Mouse (Mus musculus): ENCODE results near the gene Cnbd2. TPM values are rescaled to one million over a fixed set of nuclear protein-coding genes. Genes with fewer than 3 reads are reported as not detected.
A peak's percentile ranks its signal among the peaks of the same experiment; 100 is the strongest.

Cnbd2 gene
- polyA plus RNA-seq, 1 experiment: 2.2 TPM

DNA sequence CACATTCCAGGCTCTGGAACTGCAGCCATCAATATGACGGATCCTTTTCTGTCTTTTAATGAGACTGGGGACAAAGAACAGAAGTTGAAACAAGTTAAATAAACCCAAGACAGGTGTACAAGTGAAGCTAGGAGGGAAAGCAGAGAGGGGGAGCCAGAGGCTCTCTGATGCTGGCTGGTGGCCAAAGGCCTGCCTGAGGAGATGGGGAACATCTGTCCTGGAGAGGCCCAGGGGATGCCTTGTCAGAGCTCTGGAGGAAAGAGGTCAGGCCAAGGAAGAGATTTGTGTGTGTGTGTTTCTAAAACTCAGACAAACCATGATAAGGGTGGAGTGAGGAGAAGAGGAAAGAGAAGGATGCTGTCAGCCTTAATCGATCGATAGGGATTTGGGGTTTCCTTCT, 14.4 kb upstream of the Cnbd2 start:
- no peaks in the 10 kb centered on the region for H3K27me3 ChIP-seq (ENCODE audit: control insufficient read depth, insufficient read depth, low read length)
- H3K4me3 ChIP-seq (ENCODE audit: extremely low read depth, insufficient read depth, insufficient read length): no peak overlapping the region
- peaks cover 29% of the 10 kb centered on the region for H3K4me1 ChIP-seq (ENCODE audit: control insufficient read depth, insufficient read depth, insufficient read length)
- no peak overlapping the region for H3K27ac ChIP-seq (ENCODE audit: insufficient read depth, low read length)
- TF ChIP-seq CTCF (IDR thresholded peaks at IDR 0.05; ENCODE audit: extremely low read depth, insufficient read depth, insufficient read length, insufficient replicate concordance): no peak
- no peak for TF ChIP-seq POLR2A (IDR thresholded peaks at IDR 0.05; ENCODE audit: low read depth, low read length)
- peaks cover 6% of the 10 kb centered on the region; the same call in 1 of the 2 replicates for H3K36me3 ChIP-seq (ENCODE audit: control insufficient read depth, insufficient read depth, low read length)
- WGBS: 79% methylated on average over 3 of the region's 3 CpGs
- DNase-seq (ENCODE audit: low read depth in 1 of 2, low spot score in 2 of 2): no peak

- Histone ChIP-seq H3K4me3 (ENCODE audit: extremely low read depth, insufficient read depth, insufficient read length) (no peak overlapping the region), H3K27ac (ENCODE audit: insufficient read depth, low read length) (peak overlapping the region; percentile 3; the same call in 1 of the 2 replicates), H3K36me3 (ENCODE audit: control insufficient read depth, insufficient read depth, low read length) (peaks cover 9% of the 10 kb centered on the region; the same call in 1 of the 2 replicates), H3K4me1 (ENCODE audit: control insufficient read depth, insufficient read depth, insufficient read length) (peaks cover 23% of the 10 kb centered on the region), H3K27me3 (ENCODE audit: control insufficient read depth, insufficient read depth, low read length) (no peaks in the 10 kb centered on the region)
- 75% methylated on average over 7 of the region's 7 CpGs for WGBS
- TF ChIP-seq CTCF (IDR thresholded peaks at IDR 0.05; ENCODE audit: extremely low read depth, insufficient read depth, insufficient read length, insufficient replicate concordance): no peak
- DNase-seq (ENCODE audit: low read depth in 1 of 2, low spot score in 2 of 2): no peak
These were observed 13.6 kb upstream of the Cnbd2 start for GRCm38 (mm10) chr2:156298458-156298857.

- no peak overlapping the region for H3K27ac ChIP-seq (ENCODE audit: insufficient read depth, low read length)
- TF ChIP-seq CTCF (IDR thresholded peaks at IDR 0.05; ENCODE audit: extremely low read depth, insufficient read depth, insufficient read length, insufficient replicate concordance): no peak
- TF ChIP-seq POLR2A (IDR thresholded peaks at IDR 0.05; ENCODE audit: low read depth, low read length): no peak
- H3K36me3 ChIP-seq (ENCODE audit: control insufficient read depth, insufficient read depth, low read length): peaks cover 16% of the 10 kb centered on the region
- no peaks in the 10 kb centered on the region for H3K27me3 ChIP-seq (ENCODE audit: control insufficient read depth, insufficient read depth, low read length)
- 84% methylated on average over 4 of the region's 4 CpGs for WGBS
- no peak for DNase-seq (ENCODE audit: low read depth in 1 of 2, low spot score in 2 of 2)
- no peaks in the 10 kb centered on the region; the same call in 1 of the 2 replicates for H3K4me1 ChIP-seq (ENCODE audit: control insufficient read depth, insufficient read depth, insufficient read length)
- no peak overlapping the region for H3K4me3 ChIP-seq (ENCODE audit: extremely low read depth, insufficient read depth, insufficient read length)
These were observed 10.0 kb upstream of the Cnbd2 start for GRCm38 (mm10) chr2:156302063-156302462.

- Histone ChIP-seq H3K27me3 (ENCODE audit: control insufficient read depth, insufficient read depth, low read length) (no peaks in the 10 kb centered on the region), H3K27ac (ENCODE audit: insufficient read depth, low read length) (no peak overlapping the region), H3K4me3 (ENCODE audit: extremely low read depth, insufficient read depth, insufficient read length) (no peak overlapping the region), H3K4me1 (ENCODE audit: control insufficient read depth, insufficient read depth, insufficient read length) (no peaks in the 10 kb centered on the region), H3K36me3 (ENCODE audit: control insufficient read depth, insufficient read depth, low read length) (peaks cover 12% of the 10 kb centered on the region)
- no peak for TF ChIP-seq CTCF (IDR thresholded peaks at IDR 0.05; ENCODE audit: extremely low read depth, insufficient read depth, insufficient read length, insufficient replicate concordance)
- TF ChIP-seq POLR2A (IDR thresholded peaks at IDR 0.05; ENCODE audit: low read depth, low read length): no peak
- WGBS: 92% methylated on average over 4 of the region's 4 CpGs
- DNase-seq (ENCODE audit: low read depth in 1 of 2, low spot score in 2 of 2): no peak
These were observed 7.7 kb upstream of the Cnbd2 start for GRCm38 (mm10) chr2:156304351-156304750.

- TF ChIP-seq CTCF (IDR thresholded peaks at IDR 0.05; ENCODE audit: extremely low read depth, insufficient read depth, insufficient read length, insufficient replicate concordance): peak; percentile 13; the same call in 1 of the 2 replicates
- no peak for TF ChIP-seq POLR2A (IDR thresholded peaks at IDR 0.05; ENCODE audit: low read depth, low read length)
- no peaks in the 10 kb centered on the region for H3K27me3 ChIP-seq (ENCODE audit: control insufficient read depth, insufficient read depth, low read length)
- peak in 1 of 2 experiments; percentile 34 for DNase-seq (ENCODE audit: low read depth in 1 of 2, low spot score in 2 of 2)
- H3K36me3 ChIP-seq (ENCODE audit: control insufficient read depth, insufficient read depth, low read length): peaks cover 12% of the 10 kb centered on the region
- no peak overlapping the region for H3K4me3 ChIP-seq (ENCODE audit: extremely low read depth, insufficient read depth, insufficient read length)
- WGBS: 81% methylated on average over 2 of the region's 2 CpGs
- H3K4me1 ChIP-seq (ENCODE audit: control insufficient read depth, insufficient read depth, insufficient read length): no peaks in the 10 kb centered on the region; the same call in 1 of the 2 replicates
- no peak overlapping the region for H3K27ac ChIP-seq (ENCODE audit: insufficient read depth, low read length)
These were observed 6.3 kb upstream of the Cnbd2 start for GRCm38 (mm10) chr2:156305818-156306217.

DNA sequence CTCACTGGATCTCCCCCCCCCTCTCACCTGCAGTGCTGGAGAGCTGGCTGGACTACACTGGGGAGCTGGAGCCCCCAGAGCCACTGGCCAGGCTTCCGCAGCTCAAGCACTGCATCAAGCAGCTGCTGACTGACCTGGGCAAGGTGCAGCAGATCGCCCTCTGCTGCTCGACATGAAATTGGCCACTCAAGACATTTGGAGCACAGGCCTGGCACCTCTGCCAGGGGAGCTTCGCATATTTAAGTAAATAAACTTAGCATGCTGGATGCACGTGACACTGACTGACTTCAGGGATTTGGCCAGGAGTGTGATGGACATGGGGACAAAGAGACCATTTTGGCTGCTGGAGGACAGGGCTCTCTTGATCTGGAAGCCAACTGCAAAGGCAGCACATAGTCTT, 4.8 kb upstream of the Cnbd2 start:
- H3K27me3 ChIP-seq (ENCODE audit: control insufficient read depth, insufficient read depth, low read length): no peaks in the 10 kb centered on the region
- no peaks in the 10 kb centered on the region; the same call in 1 of the 2 replicates for H3K4me1 ChIP-seq (ENCODE audit: control insufficient read depth, insufficient read depth, insufficient read length)
- no peak for TF ChIP-seq POLR2A (IDR thresholded peaks at IDR 0.05; ENCODE audit: low read depth, low read length)
- peak; percentile 45; the same call in 1 of the 2 replicates for TF ChIP-seq CTCF (IDR thresholded peaks at IDR 0.05; ENCODE audit: extremely low read depth, insufficient read depth, insufficient read length, insufficient replicate concordance)
- no peak overlapping the region for H3K4me3 ChIP-seq (ENCODE audit: extremely low read depth, insufficient read depth, insufficient read length)
- DNase-seq (ENCODE audit: low read depth in 1 of 2, low spot score in 2 of 2): peak in 1 of 2 experiments; percentile 36
- 62% methylated on average over 5 of the region's 5 CpGs for WGBS
- H3K36me3 ChIP-seq (ENCODE audit: control insufficient read depth, insufficient read depth, low read length): peaks cover 10% of the 10 kb centered on the region
- no peak overlapping the region for H3K27ac ChIP-seq (ENCODE audit: insufficient read depth, low read length)

- Histone ChIP-seq H3K4me1 (ENCODE audit: control insufficient read depth, insufficient read depth, insufficient read length) (no peaks in the 10 kb centered on the region; the same call in 1 of the 2 replicates), H3K4me3 (ENCODE audit: extremely low read depth, insufficient read depth, insufficient read length) (no peak overlapping the region), H3K27me3 (ENCODE audit: control insufficient read depth, insufficient read depth, low read length) (no peaks in the 10 kb centered on the region), H3K27ac (ENCODE audit: insufficient read depth, low read length) (no peak overlapping the region), H3K36me3 (ENCODE audit: control insufficient read depth, insufficient read depth, low read length) (peaks cover under 1% of the 10 kb centered on the region; the same call in 1 of the 2 replicates)
- TF ChIP-seq CTCF (IDR thresholded peaks at IDR 0.05; ENCODE audit: extremely low read depth, insufficient read depth, insufficient read length, insufficient replicate concordance) (no peak), POLR2A (IDR thresholded peaks at IDR 0.05; ENCODE audit: low read depth, low read length) (no peak)
- WGBS: 92% methylated on average over 5 of the region's 5 CpGs
- no peak for DNase-seq (ENCODE audit: low read depth in 1 of 2, low spot score in 2 of 2)
These were observed 2.2 kb upstream of the Cnbd2 start for GRCm38 (mm10) chr2:156309948-156310347.

Data from spleen, adult 2 months (tissue).